Mouse (Mus musculus) midbrain, embryonic 13.5 days (tissue): ENCODE results near the gene Gm20826. TPM values are rescaled to one million over a fixed set of nuclear protein-coding genes. Genes with fewer than 3 reads are reported as not detected.
"Not testable (repeated sequence)": the region's sequence is repeated elsewhere in the genome, so short reads cannot be mapped to it uniquely, and the experiment has no call there.

Experiments used
- ATAC-seq: fragments of 200-750 bp; cut with Nextera tagmentation; 2 replicates; pipeline ENCODE4 v1.8.0; 2017; ENCODE audit warnings: mild to moderate bottlenecking, moderate TSS enrichment, moderate library complexity
- H3K27ac ChIP-seq: fragments of 300-500 bp; sonication (generic); 2 replicates; pipeline ENCODE4 v1.5.1; 2015; ENCODE audit warnings: inconsistent platforms, mild to moderate bottlenecking, moderate library complexity
- H3K27me3 ChIP-seq: fragments of 300-500 bp; sonication (generic); 2 replicates; pipeline ENCODE4 v1.6.1; 2015; ENCODE audit warnings: mild to moderate bottlenecking, inconsistent platforms
- H3K36me3 ChIP-seq: fragments of 300-500 bp; sonication (generic); 2 replicates; pipeline ENCODE4 v1.6.1; 2015; ENCODE audit warnings: mild to moderate bottlenecking, inconsistent platforms
- H3K4me1 ChIP-seq: fragments of 300-500 bp; sonication (generic); replicated peaks from 2 replicates; pipeline ENCODE4 v1.6.1; 2015; ENCODE audit warnings: inconsistent platforms
- H3K4me2 ChIP-seq: fragments of 300-500 bp; sonication (generic); replicated peaks from 2 replicates; pipeline ENCODE4 v1.6.1; 2015; ENCODE audit warnings: moderate library complexity, mild to moderate bottlenecking, inconsistent platforms
- H3K4me3 ChIP-seq: fragments of 300-500 bp; sonication (generic); replicated peaks from 2 replicates; pipeline ENCODE4 v1.5.1; 2015; ENCODE audit warnings: mild to moderate bottlenecking, inconsistent platforms
- H3K9ac ChIP-seq: fragments of 300-500 bp; sonication (generic); replicated peaks from 2 replicates; pipeline ENCODE4 v1.6.1; 2015; ENCODE audit warnings: mild to moderate bottlenecking, inconsistent platforms
- H3K9me3 ChIP-seq: fragments of 300-500 bp; sonication (generic); 2 replicates; pipeline ENCODE4 v1.6.1; 2016; ENCODE audit warnings: mild to moderate bottlenecking, inconsistent platforms
- WGBS: fragments of 180-500 bp; shearing (Covaris S2); methylation state at CpG from one replicate; pipeline ENCODE4 v1.1.7; 2015; 5-methylcytosine and 5-hydroxymethylcytosine counted together
- polyA plus RNA-seq: library from polyadenylated mRNA; unstranded; fragments of >200 nt; fragmentation: Nextera tagmentation; extraction: Ambion mirVana; gene quantifications from 2 replicates; pipeline ENCODE4 v1.2.1, GENCODE M21; 2015

Gene Gm20826
- not detected in 2 replicates for polyA plus RNA-seq

DNA sequence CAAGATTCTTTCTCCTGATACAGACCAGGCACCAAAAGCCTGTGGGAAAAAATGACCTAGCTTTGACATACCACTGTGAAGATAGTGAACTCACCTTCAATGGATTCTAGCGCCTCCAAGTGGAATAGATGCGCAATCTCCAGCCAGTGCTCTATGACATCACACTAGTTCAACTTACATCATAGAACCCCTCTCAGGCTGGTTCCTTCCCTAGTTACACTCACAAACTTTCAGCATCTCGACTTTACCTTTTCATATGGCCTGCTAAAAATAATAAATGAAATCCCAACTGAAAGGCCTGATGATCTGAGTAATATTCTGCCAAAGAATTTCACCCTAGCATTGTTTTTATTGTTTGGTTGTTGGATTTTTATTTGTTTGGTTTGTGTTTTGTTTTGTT is at the start of gene Gm20826:
Gene Gm20826, minus strand, starts transcription at position 101 of the 400 bp plus-strand sequence.
- ATAC-seq, H3K9ac ChIP-seq, H3K27ac ChIP-seq, H3K4me1 ChIP-seq, H3K9me3 ChIP-seq, H3K4me3 ChIP-seq, H3K4me2 ChIP-seq, H3K36me3 ChIP-seq, H3K27me3 ChIP-seq: not testable (repeated sequence)
- no CpG with 5 or more reads among the region's 3 CpGs for WGBS

Other genes starting within 250 kb of the Gm20826 start
- gene Gm21788, start 233.5 kb downstream of the Gm20826 start, polyA plus RNA-seq: not detected in 2 replicates
- gene Gm28576, start 84.5 kb upstream of the Gm20826 start, polyA plus RNA-seq: not detected in 2 replicates